Mouse (Mus musculus): ENCODE measurements at regions not wholly inside any gene's neighbourhood (a gene's known extent, or its start where the extent isn't known, plus 50 kb on each side); places are given as distances from the start of the nearest gene placed in this dataset.

- no peak overlapping the region for H3K9ac ChIP-seq (replicated peaks; ENCODE audit: low read length)
- H3K36me3 ChIP-seq (ENCODE audit: insufficient read depth, low read length), result no peaks in the 10 kb centered on the region
- no peaks in the 10 kb centered on the region for H3K4me1 ChIP-seq (ENCODE audit: insufficient read depth, low read length)
- no peaks in the 10 kb centered on the region for H3K9me3 ChIP-seq (ENCODE audit: low read length)
- 60% methylated on average over 1 of the region's 1 CpGs for WGBS
- peak; percentile 25 for DNase-seq (ENCODE audit: low spot score)
- ATAC-seq, result no peak
- no peak overlapping the region for H3K27ac ChIP-seq
- H3K4me3 ChIP-seq (ENCODE audit: low read length), result no peak overlapping the region
- no peak overlapping the region for H3K4me2 ChIP-seq (ENCODE audit: low read depth, low read length)
- H3K27me3 ChIP-seq (ENCODE audit: insufficient read depth, low read length), result no peaks in the 10 kb centered on the region
- no peak for TF ChIP-seq CTCF (IDR thresholded peaks at IDR 0.05; ENCODE audit: low read depth)
These were observed 107.4 kb upstream of the Nox3 start for GRCm38 (mm10) chr17:3803507-3803906.

GRCm38 (mm10) chr17:3792597-3792996 lies 96.5 kb upstream of the Nox3 start:
- Histone ChIP-seq H3K4me1 (ENCODE audit: insufficient read depth, low read length) (no peaks in the 10 kb centered on the region), H3K9me3 (ENCODE audit: low read length) (no peaks in the 10 kb centered on the region), H3K9ac (replicated peaks; ENCODE audit: low read length) (no peak overlapping the region), H3K27me3 (ENCODE audit: insufficient read depth, low read length) (no peaks in the 10 kb centered on the region), H3K36me3 (ENCODE audit: insufficient read depth, low read length) (no peaks in the 10 kb centered on the region), H3K4me3 (ENCODE audit: low read length) (no peak overlapping the region), H3K27ac (no peak overlapping the region), H3K4me2 (ENCODE audit: low read depth, low read length) (no peak overlapping the region)
- DNase-seq (ENCODE audit: low spot score), result peak; percentile 74
- ATAC-seq, result 0 out of 2 replicates have a peak, but pooled peaks have one; percentile 56
- WGBS, result 23% methylated on average over 2 of the region's 2 CpGs
- TF ChIP-seq CTCF (IDR thresholded peaks at IDR 0.05; ENCODE audit: low read depth), result peak; percentile 73

GRCm38 (mm10) chr17:3782156-3782555 lies 86.1 kb upstream of the Nox3 start:
- Histone ChIP-seq H3K27me3 (ENCODE audit: insufficient read depth, low read length) (no peaks in the 10 kb centered on the region), H3K36me3 (ENCODE audit: insufficient read depth, low read length) (no peaks in the 10 kb centered on the region), H3K27ac (no peak overlapping the region), H3K4me1 (ENCODE audit: insufficient read depth, low read length) (no peaks in the 10 kb centered on the region), H3K9ac (replicated peaks; ENCODE audit: low read length) (no peak overlapping the region), H3K4me3 (ENCODE audit: low read length) (no peak overlapping the region), H3K9me3 (ENCODE audit: low read length) (no peaks in the 10 kb centered on the region), H3K4me2 (ENCODE audit: low read depth, low read length) (no peak overlapping the region)
- no peak for ATAC-seq
- WGBS, result 31% methylated on average over 1 of the region's 1 CpGs
- no peak for TF ChIP-seq CTCF (IDR thresholded peaks at IDR 0.05; ENCODE audit: low read depth)
- no peak for DNase-seq (ENCODE audit: low spot score)

GRCm38 (mm10) chr17:3777691-3778090 lies 81.6 kb upstream of the Nox3 start:
- Histone ChIP-seq H3K4me2 (ENCODE audit: low read depth, low read length) (no peak overlapping the region), H3K27ac (no peak overlapping the region), H3K9ac (replicated peaks; ENCODE audit: low read length) (no peak overlapping the region), H3K27me3 (ENCODE audit: insufficient read depth, low read length) (no peaks in the 10 kb centered on the region), H3K36me3 (ENCODE audit: insufficient read depth, low read length) (no peaks in the 10 kb centered on the region), H3K4me3 (ENCODE audit: low read length) (no peak overlapping the region), H3K9me3 (ENCODE audit: low read length) (no peaks in the 10 kb centered on the region), H3K4me1 (ENCODE audit: insufficient read depth, low read length) (no peaks in the 10 kb centered on the region)
- no peak for TF ChIP-seq CTCF (IDR thresholded peaks at IDR 0.05; ENCODE audit: low read depth)
- no peak for DNase-seq (ENCODE audit: low spot score)
- ATAC-seq, result no peak

GRCm38 (mm10) chr17:3747808-3748335 lies 51.8 kb upstream of the Nox3 start:
- no peak for ATAC-seq
- no peaks in the 10 kb centered on the region for H3K4me1 ChIP-seq (ENCODE audit: insufficient read depth, low read length)
- no peak overlapping the region for H3K27ac ChIP-seq
- no peak for TF ChIP-seq CTCF (IDR thresholded peaks at IDR 0.05; ENCODE audit: low read depth)
- no peaks in the 10 kb centered on the region for H3K36me3 ChIP-seq (ENCODE audit: insufficient read depth, low read length)
- peak; percentile 38 for DNase-seq (ENCODE audit: low spot score)
- WGBS, result 72% methylated on average over 8 of the region's 8 CpGs
- H3K9me3 ChIP-seq (ENCODE audit: low read length), result no peaks in the 10 kb centered on the region
- H3K4me3 ChIP-seq (ENCODE audit: low read length), result no peak overlapping the region
- no peak overlapping the region for H3K9ac ChIP-seq (replicated peaks; ENCODE audit: low read length)
- no peak overlapping the region for H3K4me2 ChIP-seq (ENCODE audit: low read depth, low read length)
- H3K27me3 ChIP-seq (ENCODE audit: insufficient read depth, low read length), result no peaks in the 10 kb centered on the region

Data from hindbrain, postnatal 0 days (tissue).